Mouse (Mus musculus): ENCODE measurements around the gene Lrit2.

The Lrit2 gene

DNA sequence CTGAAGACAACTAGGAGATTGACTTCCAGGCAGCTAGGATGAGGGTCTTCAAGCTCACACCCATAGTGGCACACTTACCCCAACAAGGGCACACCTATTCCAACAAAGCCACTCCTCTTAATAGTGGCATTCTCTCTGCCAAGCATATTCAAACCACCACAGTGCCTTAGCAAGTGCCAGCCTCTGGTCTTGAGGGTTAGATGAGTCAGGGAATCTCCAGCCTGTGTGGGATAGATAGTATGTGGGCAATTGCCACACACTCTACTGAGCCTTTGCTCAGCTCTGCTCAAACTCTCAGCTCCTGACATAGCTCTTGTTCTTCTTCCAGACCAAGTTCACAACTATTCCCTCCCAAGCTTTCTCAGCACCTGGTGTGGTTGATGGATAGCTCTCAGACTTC is 43.6 kb downstream of the Lrit2 start:
- no peak for DNase-seq (ENCODE audit: low spot score)

DNA sequence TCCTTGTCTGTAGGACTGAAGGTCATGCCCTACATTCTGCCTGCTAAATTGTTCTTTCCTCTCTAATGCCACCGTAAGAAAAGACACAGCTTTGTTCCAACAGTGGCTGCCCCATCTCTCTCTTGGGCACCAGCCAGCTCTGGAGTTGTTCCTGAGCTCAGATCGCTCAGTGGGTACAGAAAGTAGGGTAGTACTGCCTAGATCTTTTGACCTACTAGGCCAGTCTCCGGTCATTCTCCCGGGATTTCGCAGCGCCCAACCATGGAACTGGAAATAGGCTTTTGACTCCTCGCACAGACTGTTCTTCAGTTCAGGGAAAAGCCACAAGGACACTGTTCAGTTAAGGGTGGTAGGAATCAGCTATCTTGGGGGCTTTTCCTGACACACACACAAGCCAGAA is 45.2 kb downstream of the Lrit2 start:
- no peak for DNase-seq (ENCODE audit: low spot score)

- DNase-seq (ENCODE audit: low spot score): no peak
Observed at GRCm38 (mm10) chr14:37113922-37114321, 46.2 kb downstream of the Lrit2 start, which contains the start of gene 2610528A11Rik. 2610528A11Rik (minus strand) TSS chr14:37114022.

- no peak for DNase-seq (ENCODE audit: low spot score)
Observed at GRCm38 (mm10) chr14:37119233-37119632, 51.5 kb downstream of the Lrit2 start.

All from embryo, embryonic 10 days (tissue).